Comparison of ENCODE assay signal across 9 mouse cellular contexts in genomic region chr2:165035058-165035431, GRCm38 (mm10). TPM values are rescaled to one million over a fixed set of nuclear protein-coding genes. Genes with fewer than 3 reads are reported as not detected.
DNase-seq lines count a peak whose midpoint lies in the region; ATAC-seq and TF ChIP-seq lines count a peak whose summit lies in the region.
"Had no signal": no experiment of that assay in that cellular context is flagged by ENCODE, and none has a peak within 500 bp of the region (broad histone marks: within the 10 kb centered on the region; RNA-seq: fewer than 3 reads in every experiment).

No protein-coding gene starts in this region.

- H3K27me3 ChIP-seq in heart, embryonic 11.5 days (ENCODE audit: control insufficient read depth, insufficient read depth, low read length) = no peaks in the 10 kb centered on the region
- peaks cover 25% of the 10 kb centered on the region for H3K27me3 ChIP-seq in G1E (ENCODE audit: insufficient read depth, low read length)
- no peaks in the 10 kb centered on the region for H3K27me3 ChIP-seq in hindbrain, embryonic 10.5 days (ENCODE audit: insufficient read depth, poor library complexity, severe bottlenecking)
- H3K27me3 ChIP-seq in liver, postnatal 0 days (ENCODE audit: insufficient read depth, low read length) = no peaks in the 10 kb centered on the region

- H3K9ac ChIP-seq in heart, embryonic 11.5 days (ENCODE audit: low read depth, low read length) = no peak overlapping the region
- peak overlapping the region; percentile 87; the same call in 1 of the 2 replicates for H3K9ac ChIP-seq in liver, postnatal 0 days (replicated peaks)

- no peak overlapping the region for H3K27ac ChIP-seq in heart, embryonic 11.5 days (ENCODE audit: low read depth, low read length)
- peak overlapping the region; percentile 98 for H3K27ac ChIP-seq in hindbrain, embryonic 10.5 days
- H3K27ac ChIP-seq in liver, postnatal 0 days (ENCODE audit: low read depth) = no peak overlapping the region

- H3K9me3 ChIP-seq in heart, embryonic 11.5 days (replicated peaks; ENCODE audit: control insufficient read depth, low read length) = no peaks in the 10 kb centered on the region
- H3K9me3 ChIP-seq in G1E (replicated peaks) = no peaks in the 10 kb centered on the region
- H3K9me3 ChIP-seq in hindbrain, embryonic 10.5 days = no peaks in the 10 kb centered on the region
- no peaks in the 10 kb centered on the region for H3K9me3 ChIP-seq in liver, postnatal 0 days (ENCODE audit: low read length)

- H3K36me3 ChIP-seq in heart, embryonic 11.5 days (ENCODE audit: control insufficient read depth, insufficient read depth, low read length) = no peaks in the 10 kb centered on the region
- peaks cover 10% of the 10 kb centered on the region for H3K36me3 ChIP-seq in G1E (replicated peaks)
- peaks cover 10% of the 10 kb centered on the region; the same call in 1 of the 2 replicates for H3K36me3 ChIP-seq in hindbrain, embryonic 10.5 days
- no peaks in the 10 kb centered on the region for H3K36me3 ChIP-seq in liver, postnatal 0 days (replicated peaks; ENCODE audit: insufficient read depth, low read length)

- H3K4me2 ChIP-seq in heart, embryonic 11.5 days = peak overlapping the region; percentile 90
- peak overlapping the region; percentile 80 for H3K4me2 ChIP-seq in liver, postnatal 0 days (ENCODE audit: low read depth, low read length)

- H3K4me1 ChIP-seq in heart, embryonic 11.5 days (ENCODE audit: control insufficient read depth, insufficient read depth, low read length) = peaks cover 11% of the 10 kb centered on the region
- H3K4me1 ChIP-seq in G1E (ENCODE audit: insufficient read depth, low read depth, low read length) = peaks cover 12% of the 10 kb centered on the region
- peaks cover 42% of the 10 kb centered on the region for H3K4me1 ChIP-seq in hindbrain, embryonic 10.5 days (replicated peaks)
- H3K4me1 ChIP-seq in liver, postnatal 0 days (ENCODE audit: insufficient read depth) = peaks cover 14% of the 10 kb centered on the region

- ATAC-seq in heart, embryonic 11.5 days (replicated peaks; ENCODE audit: insufficient number of reproducible peaks, low FRiP score, low TSS enrichment) = no peak
- ATAC-seq in G1E (ENCODE audit: extremely low read depth, insufficient number of reproducible peaks, low FRiP score, poor library complexity, severe bottlenecking) = no peak
- no peak for ATAC-seq in liver, postnatal 0 days

- TF ChIP-seq CTCF in G1E (IDR thresholded peaks at IDR 0.05; ENCODE audit: low read depth, low read length) = no peak
- no peak for TF ChIP-seq CTCF in liver, postnatal 0 days (IDR thresholded peaks at IDR 0.05; ENCODE audit: low read depth)

- peak overlapping the region; percentile 98; the same call in 1 of the 2 replicates for H3K4me3 ChIP-seq in heart, embryonic 11.5 days (ENCODE audit: low read depth, low read length)
- peak overlapping the region; percentile 93 for H3K4me3 ChIP-seq in G1E (ENCODE audit: low read depth, low read length)
- H3K4me3 ChIP-seq in hindbrain, embryonic 10.5 days = peak overlapping the region; percentile 92
- peak overlapping the region; percentile 71 for H3K4me3 ChIP-seq in liver, postnatal 0 days (ENCODE audit: low read depth, low read length)

- no peak for DNase-seq in heart, postnatal 14 days
- no peak for DNase-seq in G1E (ENCODE audit: low spot score)
- no peak for DNase-seq in hindbrain, embryonic 10.5 days (ENCODE audit: low spot score)
- no peak for DNase-seq in liver, postnatal 0 days
- DNase-seq in spleen, postnatal 10 days (ENCODE audit: low spot score in 2 of 2) = no peak
- no peak for DNase-seq in adrenal gland, postnatal 4 days (ENCODE audit: low spot score in 2 of 2)
- DNase-seq in thymus, postnatal 14 days = no peak

- intact Hi-C loops in heart, postnatal 14 days (cut with DNase I) = loop anchor here (2.0 to 10.0 kb wide), 2 partner anchors 74 to 210 kb away; partner anchors contain the start of genes Slc12a5, Spata25 and Zswim1

- 47% methylated on average over 5 of the region's 5 CpGs for WGBS in heart, embryonic 11.5 days (ENCODE audit: insufficient replicate concordance)
- WGBS in hindbrain, embryonic 10.5 days = 26% methylated on average over 5 of the region's 5 CpGs
- WGBS in liver, postnatal 0 days (ENCODE audit: insufficient replicate concordance) = 52% methylated on average over 5 of the region's 5 CpGs

- TF ChIP-seq EP300 in liver, postnatal 0 days (IDR thresholded peaks at IDR 0.05; ENCODE audit: low read depth) = no peak

RNA-seq across cellular contexts. Expression of gene Ncoa5, which starts 0.4 kb away (rescaled TPM):
- polyA plus RNA-seq in heart, embryonic 11.5 days (2014; fragmentation: Nextera tagmentation; extraction: Ambion mirVana) = 36.0 and 39.8 TPM in 2 replicates
- 10 to 100 TPM; 19.7 to 22.8 TPM for total RNA-seq in heart, postnatal 14 days (2021)
- total RNA-seq in G1E (2014; fragmentation: Nextera tagmentation) (41.8 TPM in 2 replicates), G1E (2017) (32.4 and 45.7 TPM in 2 replicates)
- polyA plus RNA-seq in G1E (2012) = 48.4 and 50.0 TPM in 2 replicates
- 101 and 102 TPM in 2 replicates for polyA plus RNA-seq in hindbrain, embryonic 10.5 days (2016; fragmentation: Nextera tagmentation; extraction: Ambion mirVana)
- 7.5 and 8.1 TPM in 2 replicates for polyA plus RNA-seq in liver, postnatal 0 days (2015; fragmentation: Nextera tagmentation; extraction: Ambion mirVana)
- 10 to 100 TPM; 43.7 to 50.1 TPM for total RNA-seq in adrenal gland, postnatal 4 days (2021)

RNA-seq across cellular contexts. Expression of gene Cd40, which starts 20.4 kb away (rescaled TPM):
- 9.6 and 9.7 TPM in 2 replicates for polyA plus RNA-seq in heart, embryonic 11.5 days (2014; fragmentation: Nextera tagmentation; extraction: Ambion mirVana)
- 1 to 10 TPM; 2.4 to 3.0 TPM for total RNA-seq in heart, postnatal 14 days (2021)
- not detected in 2 replicates for total RNA-seq in G1E (2014; fragmentation: Nextera tagmentation)
- total RNA-seq in G1E (2017) = 0.05 TPM in 1 of 2 replicates, not detected in the other
- polyA plus RNA-seq in G1E (2012) = not detected in 2 replicates
- polyA plus RNA-seq in hindbrain, embryonic 10.5 days (2016; fragmentation: Nextera tagmentation; extraction: Ambion mirVana) = 7.2 and 8.1 TPM in 2 replicates
- polyA plus RNA-seq in liver, postnatal 0 days (2015; fragmentation: Nextera tagmentation; extraction: Ambion mirVana) = 3.6 and 4.5 TPM in 2 replicates
- total RNA-seq in adrenal gland, postnatal 4 days (2021) = 1 to 10 TPM; 6.3 to 8.5 TPM

RNA-seq across cellular contexts. Expression of gene 1700025C18Rik, which starts 55.5 kb away (rescaled TPM):
- not detected in 2 replicates for polyA plus RNA-seq in heart, embryonic 11.5 days (2014; fragmentation: Nextera tagmentation; extraction: Ambion mirVana)
- total RNA-seq in heart, postnatal 14 days (2021) = not detected
- not detected in 2 replicates for total RNA-seq in G1E (2014; fragmentation: Nextera tagmentation)
- total RNA-seq in G1E (2017) = not detected in 2 replicates
- not detected in 2 replicates for polyA plus RNA-seq in G1E (2012)
- not detected in 2 replicates for polyA plus RNA-seq in hindbrain, embryonic 10.5 days (2016; fragmentation: Nextera tagmentation; extraction: Ambion mirVana)
- not detected in 2 replicates for polyA plus RNA-seq in liver, postnatal 0 days (2015; fragmentation: Nextera tagmentation; extraction: Ambion mirVana)
- not detected for total RNA-seq in adrenal gland, postnatal 4 days (2021)
- total RNA-seq: left cerebral cortex, postnatal 10 days had no signal
